Mouse (Mus musculus) ES-Bruce4 (cell line): ENCODE data around the gene Prss22.

Source experiments
- CTCF ChIP-seq: IDR thresholded peaks from one replicate; pipeline ENCODE4 v1.8.1; 2011; ENCODE audit warnings: low read depth, low read length
- EP300 ChIP-seq: IDR thresholded peaks from 2 replicates; pipeline ENCODE4 v1.6.1; 2011; ENCODE audit warnings: low read depth, low read length; ENCODE audit not compliant: insufficient read depth
- POLR2A ChIP-seq: IDR thresholded peaks from one replicate; pipeline ENCODE4 v1.8.1; 2011; ENCODE audit warnings: low read length; ENCODE audit not compliant: insufficient read depth

DNA sequence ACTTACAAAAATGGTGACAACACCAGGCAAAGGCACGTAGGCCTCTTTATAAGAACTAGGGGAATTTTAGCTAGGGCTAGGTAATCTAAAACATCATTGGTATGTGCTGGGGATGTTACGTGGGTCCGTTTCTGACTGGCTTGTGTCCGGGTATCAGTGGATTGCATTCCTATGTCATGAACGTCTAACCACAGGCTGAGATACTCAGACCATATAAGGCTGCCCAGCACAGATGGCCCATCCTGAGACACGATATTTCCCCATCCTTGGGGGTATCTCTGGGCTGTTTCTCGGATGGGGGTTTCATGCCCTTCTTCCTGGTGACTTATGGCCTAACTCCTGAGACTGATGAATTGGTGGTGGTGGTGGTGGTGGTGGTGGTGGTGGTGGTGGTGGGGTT lies 37.2 kb upstream of the Prss22 start:
- TF ChIP-seq CTCF (no peak), POLR2A (no peak), EP300 (no peak)
